Mouse (Mus musculus): Measurements from ENCODE around the gene Cdkn2c. TPM values are rescaled to one million over a fixed set of nuclear protein-coding genes. Genes with fewer than 3 reads are reported as not detected.
"Not testable (repeated sequence)": the region's sequence is repeated elsewhere in the genome, so short reads cannot be mapped to it uniquely, and the experiment has no call there.

Cdkn2c gene
- total RNA-seq (2021), result 10 to 100 TPM in 1 of 2 experiments, 1 to 10 TPM in 1; 8.1 to 10.4 TPM

DNA sequence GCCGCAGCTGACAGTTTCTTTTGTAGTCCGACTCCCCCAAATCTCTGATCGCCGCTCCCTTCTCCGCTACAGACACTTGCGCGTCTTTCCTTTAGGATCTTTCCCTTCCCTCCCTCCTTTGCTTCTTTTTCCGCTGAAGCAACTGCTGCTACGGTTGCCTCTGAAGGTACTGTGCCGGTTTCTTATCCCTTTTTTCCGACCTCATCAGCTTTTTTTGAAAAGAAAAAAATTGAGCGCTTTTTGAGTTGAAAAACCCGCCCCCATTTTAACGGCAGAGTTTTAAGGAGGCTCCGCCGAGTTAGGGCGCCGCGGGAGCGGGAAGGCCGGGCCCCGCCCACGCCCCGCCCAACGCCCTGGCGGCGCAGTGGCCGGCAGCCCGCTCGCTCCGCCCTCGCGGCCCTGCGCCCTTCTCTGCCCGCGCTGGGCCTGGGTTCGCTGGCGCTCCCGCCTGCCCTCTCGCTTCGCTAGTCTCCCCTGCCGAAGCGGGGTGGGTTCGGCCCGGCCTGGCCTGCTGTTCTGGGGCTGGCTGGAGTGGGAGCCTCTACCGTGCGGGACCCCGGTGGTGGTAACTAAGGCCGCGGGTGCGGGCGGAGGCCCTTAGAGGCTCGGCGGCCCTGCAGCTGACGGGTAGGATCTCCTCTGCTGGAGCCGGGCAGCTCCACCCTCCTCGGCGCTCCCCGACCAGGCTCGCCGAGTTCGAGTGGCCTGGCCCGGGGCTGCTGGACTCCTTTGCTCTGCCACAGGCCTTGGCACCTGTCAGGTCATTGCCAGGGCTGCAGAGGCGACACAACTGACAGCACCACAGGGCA lies at the start of gene Cdkn2c:
Gene Cdkn2c (minus strand): TSS at position 729 of the 809 bp plus-strand sequence.
- intact Hi-C loops (cut with DNase I), result loop anchor here (5.0 to 10.0 kb wide), 2 partner anchors 189 to 318 kb away; no protein-coding TSS in a partner anchor
- DNase-seq, result peak; percentile 85

DNA sequence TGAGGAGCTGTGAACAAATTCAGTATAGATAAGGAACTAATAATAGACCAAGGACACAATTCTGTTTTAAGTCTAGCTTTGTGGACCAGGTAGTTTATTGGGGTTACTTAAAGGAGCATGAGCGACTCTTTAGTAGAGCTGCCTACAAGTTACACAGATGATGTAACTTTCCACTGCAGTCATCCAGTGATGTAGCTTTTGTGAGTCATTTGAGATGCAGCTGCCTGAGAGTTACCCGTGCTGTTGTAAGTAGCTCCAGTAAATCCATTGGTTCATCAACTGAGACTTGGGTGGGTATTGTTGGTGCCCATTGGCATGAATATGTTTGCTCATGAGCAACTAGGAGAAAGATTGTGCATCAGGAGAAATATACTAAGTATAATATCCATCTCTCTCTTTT lies 38.4 kb upstream of the Cdkn2c start:
- intact Hi-C loops (cut with DNase I), result no loop called here
- DNase-seq, result no peak

DNA sequence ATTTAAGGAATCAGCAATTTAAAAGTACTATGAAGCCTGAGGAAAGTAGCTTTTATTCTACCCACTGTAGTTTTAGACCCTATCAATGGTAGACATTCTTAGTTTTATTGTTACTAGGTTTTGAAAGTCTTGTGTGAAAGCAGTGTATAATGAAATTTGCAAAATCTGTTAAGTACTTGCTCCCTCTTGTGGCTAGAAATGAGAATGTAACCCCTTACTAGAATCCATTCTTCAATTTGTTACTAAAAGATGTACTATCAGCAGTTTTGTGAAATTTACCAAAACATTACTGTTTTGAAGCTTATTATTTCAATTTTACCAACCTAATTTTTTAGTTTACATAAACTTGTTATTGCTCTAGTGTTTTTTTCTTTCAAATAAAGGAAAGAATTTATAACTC lies 36.6 kb upstream of the Cdkn2c start:
- no peak for DNase-seq
- intact Hi-C loops (cut with DNase I), result loop anchor here (2.0 kb wide), 1 partner anchor 125 kb away; no protein-coding TSS in a partner anchor

GRCm38 (mm10) chr4:109700727-109701126 lies 33.7 kb upstream of the Cdkn2c start:
- intact Hi-C loops (cut with DNase I), result not testable (repeated sequence)

GRCm38 (mm10) chr4:109692674-109693073 lies 25.7 kb upstream of the Cdkn2c start:
- intact Hi-C loops (cut with DNase I), result no loop called here
- DNase-seq, result no peak

More at GRCm38 (mm10) chr4:109700727-109701126, 33.7 kb upstream of the Cdkn2c start:
- DNase-seq, result not testable (repeated sequence)

GRCm38 (mm10) chr4:109683561-109683960 lies 16.6 kb upstream of the Cdkn2c start:
- DNase-seq, result no peak
- intact Hi-C loops (cut with DNase I), result no loop called here

GRCm38 (mm10) chr4:109677221-109677620 lies 10.2 kb upstream of the Cdkn2c start:
- intact Hi-C loops (cut with DNase I), result no loop called here
- DNase-seq, result no peak

DNA sequence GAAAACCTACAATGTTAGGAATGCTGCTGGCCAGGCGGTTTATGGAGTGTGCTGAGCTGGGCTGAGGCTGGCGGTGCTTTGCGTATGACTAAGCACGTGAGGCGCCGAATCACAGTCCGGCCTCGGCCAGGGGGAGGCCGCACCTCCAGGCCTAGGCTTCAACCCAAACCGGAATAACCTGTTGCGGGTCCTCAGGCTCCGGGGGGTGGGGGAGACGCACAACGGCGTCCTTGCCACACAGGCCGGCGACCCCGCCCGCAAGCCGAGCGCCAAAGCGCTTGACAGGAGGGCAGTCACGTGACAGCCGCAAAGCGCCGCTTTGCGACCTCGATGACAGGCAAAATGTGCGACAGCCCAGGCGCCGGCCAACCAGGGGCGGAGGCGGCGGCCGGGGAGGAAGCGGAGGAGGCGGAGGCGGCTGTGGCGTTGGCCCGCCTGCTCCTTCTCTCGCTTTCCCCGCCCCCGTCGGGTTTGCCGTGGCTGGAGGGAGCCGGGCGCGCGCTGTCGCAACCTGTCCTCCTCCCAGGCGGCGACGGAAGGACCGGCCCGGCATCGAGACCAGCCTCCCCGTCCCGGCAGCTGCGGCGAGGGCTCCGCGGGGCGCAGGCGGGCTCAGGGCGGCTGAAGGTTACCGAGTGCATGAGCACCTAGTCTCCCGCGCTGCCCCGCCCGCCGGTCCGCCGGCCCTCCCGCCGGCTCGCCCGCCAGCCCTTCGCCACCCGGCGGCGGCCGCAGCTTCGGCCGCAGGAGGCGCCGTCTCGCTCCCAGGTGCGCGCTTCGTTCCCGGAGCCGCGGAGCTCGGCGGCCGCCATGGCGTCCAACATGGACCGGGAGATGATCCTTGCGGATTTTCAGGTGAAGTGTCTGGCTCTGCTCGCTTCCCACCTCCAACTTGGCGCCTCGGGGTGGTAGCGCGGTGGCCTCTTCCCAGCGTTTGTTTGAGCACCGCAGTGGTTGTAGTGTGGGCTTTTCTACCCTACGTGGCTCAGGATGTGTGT lies 9.5 kb upstream of the Cdkn2c start, which contains the start of gene Faf1:
Gene Faf1 (plus strand): TSS at position 371 of the 998 bp plus-strand sequence.
- peak; percentile 98 for DNase-seq
- intact Hi-C loops (cut with DNase I), result no loop called here

GRCm38 (mm10) chr4:109674097-109674496 lies 7.1 kb upstream of the Cdkn2c start:
- no peak for DNase-seq
- intact Hi-C loops (cut with DNase I), result no loop called here

GRCm38 (mm10) chr4:109671941-109672340 lies 5.0 kb upstream of the Cdkn2c start:
- DNase-seq, result no peak

DNA sequence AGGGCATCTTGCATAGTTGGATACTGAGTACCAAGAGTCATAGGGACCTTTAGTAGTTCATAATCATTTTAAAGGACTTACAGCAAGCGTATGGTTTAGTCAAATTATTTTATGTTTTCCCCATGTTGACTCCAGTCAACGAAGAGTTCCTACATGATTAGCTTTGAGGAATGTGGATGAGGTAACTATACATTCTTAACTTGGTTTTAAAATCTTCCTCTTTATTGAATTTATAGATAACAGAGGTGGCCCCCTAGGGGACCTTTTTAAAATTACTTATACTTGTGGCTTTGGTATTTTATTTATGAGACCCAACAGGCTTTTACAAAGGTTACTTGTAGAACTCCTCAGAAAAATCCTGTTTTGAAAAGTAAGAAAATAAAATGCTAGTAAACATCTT lies 3.2 kb upstream of the Cdkn2c start:
- intact Hi-C loops (cut with DNase I), result no loop called here
- no peak for DNase-seq

More at GRCm38 (mm10) chr4:109671941-109672340, 5.0 kb upstream of the Cdkn2c start:
- intact Hi-C loops (cut with DNase I), result no loop called here

- no peak for DNase-seq
- intact Hi-C loops (cut with DNase I), result loop anchor here (5.0 to 10.0 kb wide), 2 partner anchors 190 to 317 kb away; no protein-coding TSS in a partner anchor
Observed at GRCm38 (mm10) chr4:109667518-109667917, 529 bp upstream of the Cdkn2c start.

DNA sequence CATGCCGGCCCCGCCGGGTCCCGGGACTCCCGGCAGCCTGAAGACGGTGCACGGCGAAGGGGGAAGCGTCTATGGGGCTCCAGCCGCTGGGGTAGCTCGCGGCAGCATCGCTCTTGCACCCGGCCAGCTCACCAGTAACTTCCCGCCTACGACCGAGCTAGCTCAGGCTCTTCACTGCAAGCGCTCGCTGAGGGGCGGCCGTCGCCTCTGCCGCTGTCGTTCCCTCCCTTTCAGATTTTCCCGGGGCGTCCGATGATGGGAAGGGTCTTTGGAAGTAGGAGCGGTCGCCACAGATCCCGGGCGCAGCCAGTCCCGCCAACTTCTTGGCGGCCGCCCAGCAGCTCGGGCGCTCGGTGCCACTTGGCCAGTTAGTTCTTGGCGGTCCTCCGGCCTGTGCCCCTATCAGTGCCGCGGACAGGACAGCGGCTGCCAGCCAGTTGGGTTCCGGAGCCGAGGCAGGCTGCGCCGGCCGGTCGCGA lies 968 bp downstream of the Cdkn2c start:
- DNase-seq, result peak; percentile 78
- intact Hi-C loops (cut with DNase I), result loop anchor here (5.0 to 10.0 kb wide), 2 partner anchors 189 to 319 kb away; no protein-coding TSS in a partner anchor

DNA sequence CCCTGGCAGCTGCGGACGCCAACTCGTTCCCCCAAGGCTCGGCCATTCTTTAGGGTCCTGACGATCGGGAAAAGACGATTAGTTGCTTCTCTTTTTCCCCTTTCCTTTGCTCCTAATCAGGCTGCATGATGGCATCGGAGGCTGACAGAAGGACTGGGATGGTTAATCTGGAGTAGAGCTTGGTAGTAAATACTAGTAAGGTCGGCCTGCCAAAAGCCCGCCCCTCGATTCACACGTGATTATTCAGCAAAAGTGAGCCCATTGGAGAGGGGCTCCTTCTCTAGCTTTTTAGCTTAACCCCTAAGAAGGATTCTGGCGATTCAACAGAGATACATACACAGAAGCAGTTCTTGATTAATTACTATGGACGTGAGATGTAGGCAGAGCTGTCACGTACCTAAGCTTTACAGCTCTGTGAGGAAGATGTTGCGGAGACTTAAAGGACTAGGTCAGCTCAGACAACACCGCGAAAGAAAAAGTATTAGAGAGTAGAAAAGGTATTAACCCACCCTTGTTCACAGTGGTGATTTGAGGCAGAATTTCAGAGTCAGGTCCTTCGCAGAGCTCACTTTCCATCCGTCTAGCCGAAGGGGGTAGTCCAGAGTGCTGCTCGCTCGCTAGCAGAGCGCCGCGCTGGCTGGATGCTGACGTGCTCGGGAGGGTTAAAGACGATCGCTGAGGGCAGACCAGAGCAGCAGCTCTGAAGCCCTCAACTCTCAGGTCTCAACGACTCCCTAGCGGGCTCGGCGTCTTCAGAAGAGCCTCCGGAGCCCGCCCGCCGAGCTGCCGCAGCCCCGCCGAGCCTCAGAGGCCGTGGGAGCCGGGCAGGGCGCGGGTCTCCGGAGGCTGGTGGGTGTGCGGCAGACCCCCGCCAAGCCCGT lies 1.6 kb downstream of the Cdkn2c start:
- intact Hi-C loops (cut with DNase I), result loop anchor here (5.0 to 10.0 kb wide), 2 partner anchors 188 to 319 kb away; no protein-coding TSS in a partner anchor
- DNase-seq, result peak; percentile 79

GRCm38 (mm10) chr4:109664091-109664490 lies 2.9 kb downstream of the Cdkn2c start:
- DNase-seq, result no peak
- intact Hi-C loops (cut with DNase I), result loop anchor here (10.0 kb wide), 1 partner anchor 321 kb away; no protein-coding TSS in a partner anchor

DNA sequence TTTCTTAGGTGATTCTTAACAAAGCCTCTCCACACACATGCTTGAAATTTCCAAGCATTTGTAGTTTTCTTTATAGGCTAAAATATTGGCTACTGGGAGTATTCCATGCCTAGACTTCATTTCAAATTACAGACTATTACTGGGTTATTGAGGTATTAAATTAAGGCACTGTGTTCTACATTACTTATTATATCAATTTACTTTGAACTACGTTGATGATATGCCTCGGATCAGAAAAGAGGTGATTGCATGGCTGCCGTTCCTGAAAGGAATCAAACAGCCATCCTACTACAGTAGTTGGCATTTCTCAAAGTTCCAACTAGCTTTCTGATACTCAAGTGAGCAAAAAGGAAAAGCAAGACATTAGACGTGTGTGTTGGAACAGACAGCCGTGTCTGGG lies 4.7 kb downstream of the Cdkn2c start:
- intact Hi-C loops (cut with DNase I), result loop anchor here (10.0 kb wide), 1 partner anchor 323 kb away; no protein-coding TSS in a partner anchor
- no peak for DNase-seq

DNA sequence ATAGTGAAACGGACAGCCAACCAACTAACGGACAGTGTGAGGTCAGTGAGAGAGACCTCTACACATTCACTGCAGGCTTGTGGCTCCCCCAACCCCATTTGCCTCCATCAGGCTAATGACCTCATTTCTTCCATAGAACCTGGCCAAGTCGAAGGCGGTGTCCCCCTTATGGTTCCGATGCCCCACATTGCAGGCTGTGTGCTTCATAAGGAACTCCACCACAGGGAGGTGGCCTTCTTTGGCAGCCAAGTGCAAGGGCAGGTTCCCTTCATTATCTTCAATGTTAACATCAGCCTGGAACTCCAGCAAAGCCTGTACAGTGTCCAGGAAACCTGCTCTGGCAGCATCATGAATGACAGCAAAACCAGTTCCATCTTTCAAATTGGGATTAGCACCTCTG lies 5.8 kb downstream of the Cdkn2c start:
- intact Hi-C loops (cut with DNase I), result loop anchor here (10.0 kb wide), 1 partner anchor 324 kb away; no protein-coding TSS in a partner anchor
- DNase-seq, result no peak

DNA sequence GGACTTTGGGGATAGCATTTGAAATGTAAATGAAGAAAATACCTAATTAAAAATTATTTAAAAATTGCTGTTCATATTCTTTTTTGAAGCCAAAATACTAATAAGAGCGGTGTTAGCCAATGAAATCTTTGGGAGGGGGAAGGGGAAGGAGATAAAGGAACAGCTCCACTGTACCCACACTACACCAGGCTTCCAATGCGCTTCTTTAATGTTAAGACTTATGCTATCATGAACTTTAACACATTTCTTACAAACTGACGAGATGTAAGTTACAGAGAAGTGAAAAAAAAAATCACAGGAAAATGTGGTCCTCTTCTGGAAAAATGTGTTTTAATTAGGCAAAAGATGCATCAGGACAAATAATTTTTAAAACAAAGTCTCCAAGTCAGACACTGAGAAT lies 6.4 kb downstream of the Cdkn2c start:
- intact Hi-C loops (cut with DNase I), result loop anchor here (10.0 kb wide), 1 partner anchor 324 kb away; no protein-coding TSS in a partner anchor
- DNase-seq, result no peak

DNA sequence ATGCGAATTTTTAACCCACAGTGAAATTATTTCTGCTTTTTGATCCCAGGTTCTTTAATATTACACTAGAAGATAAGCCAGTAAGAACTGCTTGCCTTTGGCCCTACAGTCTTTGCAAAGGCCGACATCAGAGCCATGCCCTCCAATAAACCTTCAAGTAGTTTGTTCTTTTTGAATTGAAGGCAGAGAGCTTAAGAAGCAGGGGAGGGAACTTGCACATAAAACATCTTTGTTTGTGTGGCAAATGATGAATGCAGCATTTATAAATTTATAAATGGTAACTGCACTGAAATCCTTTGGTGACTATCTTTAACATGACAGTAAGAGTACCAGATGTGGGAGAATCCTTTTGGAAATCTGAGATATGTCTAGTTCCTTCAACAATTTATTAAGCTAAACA lies 7.4 kb downstream of the Cdkn2c start:
- intact Hi-C loops (cut with DNase I), result no loop called here
- no peak for DNase-seq

Measured in left cerebral cortex, postnatal 4 days (tissue).